8 mouse cellular contexts compared by ENCODE assay signal in genomic region chr13:51920511-51921351, GRCm38 (mm10).
A peak's percentile ranks its signal among the peaks of the same experiment; 100 is the strongest.
DNase-seq lines count a peak whose midpoint lies in the region; ATAC-seq and TF ChIP-seq lines count a peak whose summit lies in the region.

No protein-coding gene starts in this region.

- peak overlapping the region; percentile 32 for H3K4me2 ChIP-seq in forebrain, embryonic 12.5 days

- peaks cover 92% of the 10 kb centered on the region for H3K4me1 ChIP-seq in E14TG2a.4 (replicated peaks; ENCODE audit: low read depth, low read length)
- H3K4me1 ChIP-seq in forebrain, embryonic 12.5 days, result peaks cover 67% of the 10 kb centered on the region
- peaks cover 72% of the 10 kb centered on the region for H3K4me1 ChIP-seq in midbrain, embryonic 10.5 days

- WGBS in forebrain, embryonic 12.5 days, result 4% methylated on average over 15 of the region's 15 CpGs
- WGBS in midbrain, embryonic 10.5 days, result 1% methylated on average over 15 of the region's 15 CpGs

- no peaks in the 10 kb centered on the region for H3K36me3 ChIP-seq in E14TG2a.4 (ENCODE audit: insufficient read depth, low read length)
- H3K36me3 ChIP-seq in forebrain, embryonic 12.5 days (replicated peaks), result no peaks in the 10 kb centered on the region
- H3K36me3 ChIP-seq in midbrain, embryonic 10.5 days, result no peaks in the 10 kb centered on the region

- H3K9ac ChIP-seq in forebrain, embryonic 12.5 days, result no peak overlapping the region

- ATAC-seq in forebrain, embryonic 12.5 days (ENCODE audit: low FRiP score), result peak; percentile 73
- no peak for ATAC-seq in CD4-positive, CD25-positive, alpha-beta regulatory T cell, adult 4 months

- peak; percentile 59 to 73 for DNase-seq in cerebellum, postnatal 10 days
- no peak for DNase-seq in cerebellum, adult 11 months
- DNase-seq in midbrain, embryonic 10.5 days (ENCODE audit: low spot score), result peak; percentile 95
- no peak for DNase-seq in spleen, adult 12 weeks (ENCODE audit: low spot score)
- no peak for DNase-seq in ovary, adult 18-20 months (ENCODE audit: low spot score)

- H3K27ac ChIP-seq in forebrain, embryonic 12.5 days, result peak overlapping the region; percentile 91
- peak overlapping the region; percentile 80 for H3K27ac ChIP-seq in midbrain, embryonic 10.5 days (replicated peaks)

- no peak for TF ChIP-seq CTCF in E14TG2a.4 (conservative IDR thresholded peaks at IDR 0.05; ENCODE audit: low read length)

- H3K27me3 ChIP-seq in E14TG2a.4 (ENCODE audit: insufficient read depth, low read length), result peaks cover 70% of the 10 kb centered on the region
- H3K27me3 ChIP-seq in forebrain, embryonic 12.5 days, result peaks cover 84% of the 10 kb centered on the region
- H3K27me3 ChIP-seq in midbrain, embryonic 10.5 days (ENCODE audit: low read depth, poor library complexity, severe bottlenecking), result peaks cover 92% of the 10 kb centered on the region

- peak overlapping the region; percentile 41; the same call in 1 of the 2 replicates for H3K4me3 ChIP-seq in E14TG2a.4 (replicated peaks; ENCODE audit: low read length)
- H3K4me3 ChIP-seq in forebrain, embryonic 12.5 days (replicated peaks), result no peak overlapping the region
- H3K4me3 ChIP-seq in midbrain, embryonic 10.5 days, result peak overlapping the region; percentile 35

- H3K9me3 ChIP-seq in E14TG2a.4 (ENCODE audit: low read length), result peaks cover 5% of the 10 kb centered on the region
- H3K9me3 ChIP-seq in forebrain, embryonic 12.5 days, result no peaks in the 10 kb centered on the region
- H3K9me3 ChIP-seq in midbrain, embryonic 10.5 days (replicated peaks), result peaks cover 5% of the 10 kb centered on the region; the same call in 1 of the 2 replicates

Comparison
In these comparisons a context has a peak if more than half of its experiments do, and no peak if none do; other contexts are left out.
1. DNase-seq: peak in cerebellum, postnatal 10 days (2 of 2) and midbrain, embryonic 10.5 days (single experiment); none in cerebellum, adult 11 months (single experiment), spleen, adult 12 weeks (single experiment) and ovary, adult 18-20 months (single experiment).